Mouse (Mus musculus): Measurements from ENCODE around the gene Ublcp1. TPM values are rescaled to one million over a fixed set of nuclear protein-coding genes. Genes with fewer than 3 reads are reported as not detected.

The Ublcp1 gene
- total RNA-seq, 4 experiments from 2014 or later, result 47.9 to 53.0 (median 48.9) TPM

- DNase-seq (ENCODE audit: low spot score in 2 of 2), result no peak
Measured at GRCm38 (mm10) chr11:44423261-44423660, 47.0 kb downstream of the Ublcp1 start.

GRCm38 (mm10) chr11:44422337-44423111 lies 47.8 kb downstream of the Ublcp1 start:
- DNase-seq (ENCODE audit: low spot score in 2 of 2), result no peak

- DNase-seq (ENCODE audit: low spot score in 2 of 2), result no peak
Measured at GRCm38 (mm10) chr11:44417403-44417802, 52.9 kb downstream of the Ublcp1 start.

- DNase-seq (ENCODE audit: low spot score in 2 of 2), result no peak
Measured at GRCm38 (mm10) chr11:44414605-44415004, 55.7 kb downstream of the Ublcp1 start.

- DNase-seq (ENCODE audit: low spot score in 2 of 2), result no peak
Measured at GRCm38 (mm10) chr11:44413371-44413770, 56.9 kb downstream of the Ublcp1 start.

DNA sequence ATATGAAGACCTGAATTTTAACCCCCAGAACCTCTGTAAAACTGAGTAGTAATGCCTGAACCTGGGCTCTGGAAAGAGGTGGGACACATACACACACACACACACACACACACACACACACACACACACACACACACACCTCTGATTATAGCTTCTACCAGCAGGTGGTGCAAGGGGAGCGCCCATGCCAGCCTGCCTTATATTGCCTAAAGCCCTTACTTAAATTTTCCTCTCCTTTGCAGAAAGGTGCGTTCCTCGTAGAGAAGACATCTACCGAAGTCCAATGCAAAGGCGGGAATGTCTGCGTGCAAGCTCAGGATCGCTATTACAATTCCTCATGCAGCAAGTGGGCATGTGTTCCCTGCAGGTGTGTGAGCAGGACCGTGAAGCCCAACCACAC lies 58.0 kb downstream of the Ublcp1 start:
- no peak for DNase-seq (ENCODE audit: low spot score in 2 of 2)

DNA sequence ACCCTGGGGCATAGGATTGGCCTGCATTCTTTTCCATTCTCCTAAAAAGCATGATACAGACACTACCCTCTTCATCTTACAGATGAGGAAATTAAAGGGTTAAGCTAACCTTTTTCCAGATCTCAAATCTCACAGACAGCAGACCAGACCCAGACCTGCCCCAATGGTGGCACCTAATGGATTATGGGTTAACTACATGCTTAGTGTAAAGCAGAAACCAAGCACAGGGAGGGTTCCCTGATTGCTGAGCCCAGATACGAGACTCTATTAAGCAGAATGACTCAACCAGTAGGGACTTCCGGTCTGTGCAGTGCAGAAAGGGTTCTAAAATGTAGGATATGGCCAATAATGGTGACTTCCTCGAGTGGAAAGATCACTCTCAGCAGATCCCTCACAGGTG lies 59.9 kb downstream of the Ublcp1 start:
- DNase-seq (ENCODE audit: low spot score in 2 of 2), result no peak

- DNase-seq (ENCODE audit: low spot score in 2 of 2), result no peak
Measured at GRCm38 (mm10) chr11:44408626-44409025, 61.7 kb downstream of the Ublcp1 start.

DNA sequence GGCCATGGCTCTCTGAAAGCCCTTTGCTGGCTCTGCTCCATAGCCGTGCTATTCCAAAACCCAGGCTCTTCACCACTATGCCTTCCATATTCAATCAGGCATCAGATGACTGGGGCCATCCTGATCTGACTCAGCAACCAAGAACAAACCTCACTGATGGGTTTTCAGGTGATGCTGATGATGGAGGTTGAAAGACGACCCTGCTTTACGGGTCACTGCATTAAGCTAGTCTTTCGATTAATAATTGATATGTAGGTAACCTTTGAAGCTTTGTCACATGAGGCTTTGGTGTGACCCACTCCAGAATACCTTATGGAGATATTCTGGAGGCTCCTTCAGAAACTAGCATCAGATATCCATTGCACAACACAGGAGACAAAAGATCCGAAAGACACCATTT lies 63.8 kb downstream of the Ublcp1 start:
- no peak for DNase-seq (ENCODE audit: low spot score in 2 of 2)

GRCm38 (mm10) chr11:44405961-44406360 lies 64.3 kb downstream of the Ublcp1 start:
- no peak for DNase-seq (ENCODE audit: low spot score in 2 of 2)

DNA sequence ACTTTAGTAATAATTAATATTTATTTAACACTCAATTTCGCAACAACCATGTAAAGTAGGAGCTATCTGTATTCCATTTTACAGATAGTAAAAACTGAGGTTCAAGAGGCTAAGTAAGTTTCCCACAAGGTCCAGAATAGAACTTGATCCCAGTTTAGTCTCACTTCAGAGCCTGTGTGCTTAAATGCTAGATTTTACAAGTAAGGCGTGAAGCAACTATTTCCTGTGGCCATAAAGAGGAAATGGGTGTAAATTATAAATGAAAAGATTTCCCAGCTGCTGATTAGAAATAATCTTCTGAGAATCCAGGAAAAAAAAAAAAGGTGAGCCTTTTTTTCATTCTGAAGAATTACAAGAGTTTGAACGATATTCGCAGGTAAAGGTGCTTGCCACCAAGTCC lies 65.2 kb downstream of the Ublcp1 start:
- no peak for DNase-seq (ENCODE audit: low spot score in 2 of 2)

Small RNAs within 50 kb of the gene (microRNA-seq; reads per million reads assigned to microRNA genes)
- gene Gm22121, result 0 reads per million in 2 experiments

Other genes starting within 250 kb of the Ublcp1 start
- not detected for gene Il12b, start 70.4 kb downstream of the Ublcp1 start, total RNA-seq (2022)
- 100 to 1,000 TPM in 1 of 4 experiments, 10 to 100 TPM in 3; 77.6 to 108 (median 86.9) TPM for gene Rnf145, start 48.5 kb upstream of the Ublcp1 start, total RNA-seq (2022)
- 1 to 10 TPM; 2.8 to 5.3 (median 3.4) TPM for gene Ebf1, start 146.8 kb upstream of the Ublcp1 start, total RNA-seq (2022)

Measured in layer of hippocampus, adult 8-10 months (tissue).